Mouse (Mus musculus): Measurements from ENCODE around the gene Pip4k2a. TPM values are rescaled to one million over a fixed set of nuclear protein-coding genes. Genes with fewer than 3 reads are reported as not detected.

The Pip4k2a gene
- polyA plus RNA-seq, 1 experiment from 2014 or later, result 8.6 TPM

DNA sequence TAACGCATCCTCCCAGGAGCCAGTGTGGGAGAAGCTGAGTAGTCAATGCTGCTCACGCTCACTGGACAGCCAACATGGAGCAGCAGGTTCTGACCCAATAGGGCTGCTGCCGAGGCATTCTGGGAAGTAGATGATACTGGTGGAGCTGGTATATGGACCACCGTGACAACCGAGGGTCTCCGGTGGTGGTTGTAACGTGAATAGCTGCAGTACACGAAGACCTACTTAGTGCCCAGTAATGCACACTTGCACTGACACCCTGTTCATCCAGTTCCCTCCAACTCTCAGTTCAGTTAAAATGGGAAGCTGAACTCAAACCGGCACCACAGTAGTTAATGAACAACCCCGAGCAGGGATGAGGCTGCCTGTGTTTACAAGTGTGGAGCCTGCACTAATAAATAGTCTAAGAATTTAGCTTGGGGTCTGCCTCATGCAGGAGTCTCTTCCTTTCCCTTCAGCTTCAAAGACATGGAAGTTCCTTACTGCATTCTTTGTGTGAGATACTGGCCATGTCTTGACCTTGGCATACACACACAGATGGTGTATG is 105.9 kb downstream of the Pip4k2a start:
- Histone ChIP-seq H3K9ac (no peak overlapping the region), H3K4me2 (no peak overlapping the region), H3K27ac (ENCODE audit: poor library complexity, severe bottlenecking) (no peak overlapping the region), H3K4me1 (replicated peaks) (peaks cover 9% of the 10 kb centered on the region), H3K9me3 (replicated peaks) (no peaks in the 10 kb centered on the region), H3K27me3 (replicated peaks) (no peaks in the 10 kb centered on the region), H3K4me3 (no peak overlapping the region), H3K36me3 (no peaks in the 10 kb centered on the region)
- WGBS, result 88% methylated on average over 10 of the region's 10 CpGs
- no peak for ATAC-seq (ENCODE audit: insufficient number of reproducible peaks, low FRiP score)

DNA sequence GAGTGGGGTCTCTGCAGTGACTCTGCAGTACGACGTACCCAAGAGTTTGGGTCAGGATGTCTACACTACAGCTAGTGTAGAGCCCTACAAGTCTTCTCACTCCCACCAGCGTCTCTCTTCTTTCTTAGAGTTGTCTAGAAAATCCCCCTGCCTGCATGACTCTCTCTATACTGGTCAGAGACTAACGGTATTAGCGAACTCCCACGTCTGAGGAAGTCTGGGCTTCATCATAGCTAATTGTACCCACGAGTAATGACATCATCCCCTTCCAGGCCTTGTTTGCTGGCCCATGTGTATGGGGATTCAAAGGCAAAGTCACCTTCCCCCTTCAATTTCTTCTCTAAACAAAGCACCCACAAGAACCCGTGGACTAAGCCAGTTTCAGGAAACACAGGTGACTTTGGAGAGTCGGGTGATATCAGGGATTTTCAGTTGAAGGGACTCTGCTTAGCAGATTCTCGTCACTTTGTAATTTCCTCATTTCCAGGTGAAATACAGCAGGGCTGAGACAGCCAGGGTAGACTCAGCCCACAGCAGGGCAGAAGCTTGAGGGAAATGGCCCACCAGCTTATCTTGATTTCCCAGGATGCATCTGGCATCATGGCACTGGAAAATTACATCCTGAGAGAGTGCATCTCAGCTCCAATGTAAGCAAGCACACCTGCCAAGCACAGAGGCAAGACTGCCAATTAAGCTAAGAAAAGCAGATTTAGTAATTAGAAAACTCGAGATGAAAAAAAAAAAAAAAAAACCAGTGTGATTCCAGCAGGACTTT is 107.5 kb downstream of the Pip4k2a start:
- Histone ChIP-seq H3K27me3 (replicated peaks) (no peaks in the 10 kb centered on the region), H3K4me1 (replicated peaks) (peaks cover 9% of the 10 kb centered on the region), H3K27ac (ENCODE audit: poor library complexity, severe bottlenecking) (no peak overlapping the region), H3K4me2 (no peak overlapping the region), H3K36me3 (no peaks in the 10 kb centered on the region), H3K9me3 (replicated peaks) (no peaks in the 10 kb centered on the region), H3K9ac (no peak overlapping the region), H3K4me3 (no peak overlapping the region)
- peak; percentile 48; the same call in 1 of the 2 replicates for ATAC-seq (ENCODE audit: insufficient number of reproducible peaks, low FRiP score)
- WGBS, result 46% methylated on average over 11 of the region's 11 CpGs

DNA sequence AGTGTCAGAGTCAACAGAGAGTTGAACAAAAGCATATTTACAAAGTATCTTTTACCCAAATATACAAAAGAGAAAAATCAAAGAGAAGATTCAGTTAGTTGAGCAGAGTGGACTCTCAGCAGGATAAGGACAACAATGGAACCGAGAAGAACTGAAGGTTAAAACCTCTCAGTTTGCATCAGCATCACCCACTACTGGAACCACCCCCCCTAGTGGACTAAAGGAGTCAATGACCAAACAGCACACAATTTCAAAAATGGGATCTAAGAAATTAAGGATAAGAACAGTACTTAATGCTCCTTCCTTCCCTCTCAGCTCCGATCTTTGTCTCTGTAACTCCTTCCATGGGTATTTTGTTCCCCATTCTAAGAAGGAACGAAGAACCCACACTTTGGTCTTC is 113.6 kb downstream of the Pip4k2a start:
- no peaks in the 10 kb centered on the region for H3K4me1 ChIP-seq (replicated peaks)
- no peak overlapping the region for H3K4me3 ChIP-seq
- H3K36me3 ChIP-seq, result peaks cover 2% of the 10 kb centered on the region; the same call in 1 of the 2 replicates
- no peak overlapping the region for H3K9ac ChIP-seq
- H3K27me3 ChIP-seq (replicated peaks), result no peaks in the 10 kb centered on the region
- WGBS, result 85% methylated on average over 3 of the region's 3 CpGs
- ATAC-seq (ENCODE audit: insufficient number of reproducible peaks, low FRiP score), result no peak
- no peak overlapping the region for H3K27ac ChIP-seq (ENCODE audit: poor library complexity, severe bottlenecking)
- H3K9me3 ChIP-seq (replicated peaks), result no peaks in the 10 kb centered on the region
- H3K4me2 ChIP-seq, result no peak overlapping the region

- 0 out of 2 replicates have a peak, but pooled peaks cover 4% of the 10 kb centered on the region for H3K36me3 ChIP-seq
- no peaks in the 10 kb centered on the region; the same call in 1 of the 2 replicates for H3K9me3 ChIP-seq (replicated peaks)
- H3K4me1 ChIP-seq (replicated peaks), result no peaks in the 10 kb centered on the region
- ATAC-seq (ENCODE audit: insufficient number of reproducible peaks, low FRiP score), result no peak
- no peak overlapping the region for H3K27ac ChIP-seq (ENCODE audit: poor library complexity, severe bottlenecking)
- H3K4me3 ChIP-seq, result no peak overlapping the region
- H3K27me3 ChIP-seq (replicated peaks), result no peaks in the 10 kb centered on the region
- H3K4me2 ChIP-seq, result no peak overlapping the region
- H3K9ac ChIP-seq, result no peak overlapping the region
- WGBS, result 90% methylated on average over 7 of the region's 7 CpGs
These were observed 123.3 kb downstream of the Pip4k2a start for GRCm38 (mm10) chr2:18874626-18875025.

GRCm38 (mm10) chr2:18874063-18874462 is 123.9 kb downstream of the Pip4k2a start:
- Histone ChIP-seq H3K4me2 (no peak overlapping the region), H3K4me3 (no peak overlapping the region), H3K4me1 (replicated peaks) (no peaks in the 10 kb centered on the region), H3K9me3 (replicated peaks) (no peaks in the 10 kb centered on the region; the same call in 1 of the 2 replicates), H3K27me3 (replicated peaks) (no peaks in the 10 kb centered on the region), H3K9ac (no peak overlapping the region), H3K27ac (ENCODE audit: poor library complexity, severe bottlenecking) (no peak overlapping the region), H3K36me3 (0 out of 2 replicates have a peak, but pooled peaks cover 4% of the 10 kb centered on the region)
- WGBS, result 80% methylated on average over 8 of the region's 8 CpGs
- no peak for ATAC-seq (ENCODE audit: insufficient number of reproducible peaks, low FRiP score)

- Histone ChIP-seq H3K4me1 (replicated peaks) (no peaks in the 10 kb centered on the region), H3K9ac (no peak overlapping the region), H3K9me3 (replicated peaks) (no peaks in the 10 kb centered on the region; the same call in 1 of the 2 replicates), H3K27ac (ENCODE audit: poor library complexity, severe bottlenecking) (no peak overlapping the region), H3K4me2 (no peak overlapping the region), H3K27me3 (replicated peaks) (no peaks in the 10 kb centered on the region), H3K4me3 (no peak overlapping the region), H3K36me3 (0 out of 2 replicates have a peak, but pooled peaks cover 4% of the 10 kb centered on the region)
- no peak for ATAC-seq (ENCODE audit: insufficient number of reproducible peaks, low FRiP score)
- 79% methylated on average over 3 of the region's 3 CpGs for WGBS
These were observed 124.5 kb downstream of the Pip4k2a start for GRCm38 (mm10) chr2:18873440-18873839.

GRCm38 (mm10) chr2:18872797-18873196 is 125.1 kb downstream of the Pip4k2a start:
- no peak overlapping the region for H3K4me3 ChIP-seq

DNA sequence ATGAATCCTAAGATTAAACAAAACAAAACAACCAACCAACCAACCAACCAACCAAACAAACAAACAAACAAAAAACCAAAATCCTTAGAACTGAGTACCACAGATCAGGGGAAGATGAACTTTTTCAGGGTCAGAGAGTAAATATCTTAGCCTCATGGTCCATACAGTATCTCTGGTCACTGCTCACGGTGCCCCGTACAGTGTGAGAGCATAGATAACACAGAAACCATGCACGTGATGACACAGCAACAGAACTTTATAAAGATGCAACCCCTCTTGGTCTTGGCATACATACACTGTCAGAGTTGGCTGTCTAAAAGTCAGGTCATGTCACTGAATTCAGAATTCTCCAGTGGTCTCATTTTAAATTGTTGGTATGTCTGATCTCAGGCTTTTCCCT is 126.8 kb downstream of the Pip4k2a start:
- Histone ChIP-seq H3K27me3 (replicated peaks) (no peaks in the 10 kb centered on the region), H3K9ac (no peak overlapping the region), H3K36me3 (0 out of 2 replicates have a peak, but pooled peaks cover 2% of the 10 kb centered on the region), H3K4me2 (no peak overlapping the region), H3K4me3 (no peak overlapping the region), H3K27ac (ENCODE audit: poor library complexity, severe bottlenecking) (no peak overlapping the region), H3K9me3 (replicated peaks) (no peaks in the 10 kb centered on the region), H3K4me1 (replicated peaks) (no peaks in the 10 kb centered on the region)
- 71% methylated on average over 3 of the region's 3 CpGs for WGBS
- ATAC-seq (ENCODE audit: insufficient number of reproducible peaks, low FRiP score), result peak; percentile 76

More at GRCm38 (mm10) chr2:18872797-18873196, 125.1 kb downstream of the Pip4k2a start:
- H3K36me3 ChIP-seq, result 0 out of 2 replicates have a peak, but pooled peaks cover 4% of the 10 kb centered on the region
- H3K27ac ChIP-seq (ENCODE audit: poor library complexity, severe bottlenecking), result no peak overlapping the region
- ATAC-seq (ENCODE audit: insufficient number of reproducible peaks, low FRiP score), result peak; percentile 27; the same call in 1 of the 2 replicates
- H3K9me3 ChIP-seq (replicated peaks), result no peaks in the 10 kb centered on the region
- no peak overlapping the region for H3K4me2 ChIP-seq
- no peak overlapping the region for H3K9ac ChIP-seq
- no peaks in the 10 kb centered on the region for H3K4me1 ChIP-seq (replicated peaks)
- 9% methylated on average over 2 of the region's 2 CpGs for WGBS
- H3K27me3 ChIP-seq (replicated peaks), result no peaks in the 10 kb centered on the region

DNA sequence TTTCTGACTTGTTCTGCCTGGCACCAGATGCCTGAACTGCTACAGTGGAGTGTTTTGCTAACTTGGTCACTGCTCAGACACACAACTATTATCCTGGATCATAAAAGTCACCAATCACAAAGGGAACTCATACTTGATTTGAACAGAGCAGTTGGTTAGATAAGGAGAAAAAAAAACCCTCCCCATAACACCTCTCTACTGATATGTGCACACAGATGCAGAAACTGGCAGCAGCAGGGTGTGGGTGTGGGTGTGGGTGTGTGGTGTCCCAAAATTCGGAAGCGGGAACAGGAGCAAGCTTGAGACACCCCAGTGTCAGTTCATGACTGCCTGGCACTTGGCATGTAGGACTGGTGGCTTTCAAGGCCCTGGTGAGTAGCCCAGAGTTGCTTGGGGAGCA is 130.9 kb downstream of the Pip4k2a start:
- Histone ChIP-seq H3K9me3 (replicated peaks) (no peaks in the 10 kb centered on the region), H3K4me2 (no peak overlapping the region), H3K4me1 (replicated peaks) (no peaks in the 10 kb centered on the region), H3K36me3 (peaks cover 9% of the 10 kb centered on the region; the same call in 1 of the 2 replicates), H3K9ac (no peak overlapping the region), H3K27me3 (replicated peaks) (no peaks in the 10 kb centered on the region), H3K27ac (ENCODE audit: poor library complexity, severe bottlenecking) (no peak overlapping the region), H3K4me3 (no peak overlapping the region)
- 83% methylated on average over 2 of the region's 2 CpGs for WGBS
- no peak for ATAC-seq (ENCODE audit: insufficient number of reproducible peaks, low FRiP score)

GRCm38 (mm10) chr2:18864719-18865118 is 133.2 kb downstream of the Pip4k2a start:
- ATAC-seq (ENCODE audit: insufficient number of reproducible peaks, low FRiP score), result no peak
- 84% methylated on average over 5 of the region's 5 CpGs for WGBS
- H3K27ac ChIP-seq (ENCODE audit: poor library complexity, severe bottlenecking), result no peak overlapping the region
- no peaks in the 10 kb centered on the region for H3K27me3 ChIP-seq (replicated peaks)
- H3K9me3 ChIP-seq (replicated peaks), result no peaks in the 10 kb centered on the region
- no peak overlapping the region for H3K4me2 ChIP-seq
- no peak overlapping the region for H3K4me3 ChIP-seq
- peaks cover 9% of the 10 kb centered on the region; the same call in 1 of the 2 replicates for H3K36me3 ChIP-seq
- H3K9ac ChIP-seq, result no peak overlapping the region
- H3K4me1 ChIP-seq (replicated peaks), result peaks cover 8% of the 10 kb centered on the region; the same call in 1 of the 2 replicates

- 82% methylated on average over 5 of the region's 5 CpGs for WGBS
These were observed 136.2 kb downstream of the Pip4k2a start for GRCm38 (mm10) chr2:18861607-18862158.

More at GRCm38 (mm10) chr2:18861607-18862158, 136.2 kb downstream of the Pip4k2a start:
- H3K4me1 ChIP-seq (replicated peaks), result peaks cover 8% of the 10 kb centered on the region; the same call in 1 of the 2 replicates
- H3K36me3 ChIP-seq, result peaks cover 9% of the 10 kb centered on the region; the same call in 1 of the 2 replicates
- H3K27me3 ChIP-seq (replicated peaks), result no peaks in the 10 kb centered on the region
- H3K4me2 ChIP-seq, result no peak overlapping the region
- no peak overlapping the region for H3K9ac ChIP-seq
- H3K27ac ChIP-seq (ENCODE audit: poor library complexity, severe bottlenecking), result no peak overlapping the region
- ATAC-seq (ENCODE audit: insufficient number of reproducible peaks, low FRiP score), result no peak
- H3K4me3 ChIP-seq, result no peak overlapping the region
- no peaks in the 10 kb centered on the region for H3K9me3 ChIP-seq (replicated peaks)
